Mouse (Mus musculus): ENCODE data around the gene Gpr27. TPM values are rescaled to one million over a fixed set of nuclear protein-coding genes. Genes with fewer than 3 reads are reported as not detected.

Gene Gpr27
- polyA plus RNA-seq, 1 experiment = 10.0 TPM

DNA sequence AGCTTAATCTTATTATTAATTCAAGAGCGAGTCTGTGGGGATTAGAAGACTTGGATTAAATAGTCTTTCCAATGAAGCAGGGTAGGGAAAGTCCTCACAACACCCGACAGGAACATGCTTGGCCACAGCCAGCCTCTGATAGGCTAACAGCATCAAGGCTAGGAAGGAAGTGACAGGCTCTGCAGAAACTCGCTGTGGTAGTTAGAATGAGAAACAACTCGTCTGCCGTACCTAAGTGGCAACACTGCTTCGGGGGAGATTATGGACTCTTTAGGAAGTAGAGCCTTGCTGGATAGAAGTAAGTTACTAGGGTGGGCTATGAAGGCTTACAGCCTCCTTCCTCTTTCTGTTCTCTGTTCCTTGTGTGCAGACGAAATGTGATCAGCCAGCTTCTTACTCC, 37.0 kb upstream of the Gpr27 start:
- H3K27ac ChIP-seq (ENCODE audit: insufficient read depth, low read length) = no peak overlapping the region
- TF ChIP-seq CTCF (IDR thresholded peaks at IDR 0.05; ENCODE audit: borderline replicate concordance, insufficient read depth, low read depth, low read length) (no peak), POLR2A (IDR thresholded peaks at IDR 0.05; ENCODE audit: borderline replicate concordance, insufficient read depth, low read length) (no peak)
- H3K4me3 ChIP-seq (replicated peaks; ENCODE audit: insufficient read depth, low read depth, low read length) = no peak overlapping the region
- peaks cover 13% of the 10 kb centered on the region for H3K4me1 ChIP-seq (ENCODE audit: control insufficient read depth, insufficient read depth, low read length)
- no peak for DNase-seq
- no peaks in the 10 kb centered on the region for H3K27me3 ChIP-seq (ENCODE audit: control insufficient read depth, insufficient read depth, low read length)
- WGBS = 75% methylated on average over 7 of the region's 7 CpGs

DNA sequence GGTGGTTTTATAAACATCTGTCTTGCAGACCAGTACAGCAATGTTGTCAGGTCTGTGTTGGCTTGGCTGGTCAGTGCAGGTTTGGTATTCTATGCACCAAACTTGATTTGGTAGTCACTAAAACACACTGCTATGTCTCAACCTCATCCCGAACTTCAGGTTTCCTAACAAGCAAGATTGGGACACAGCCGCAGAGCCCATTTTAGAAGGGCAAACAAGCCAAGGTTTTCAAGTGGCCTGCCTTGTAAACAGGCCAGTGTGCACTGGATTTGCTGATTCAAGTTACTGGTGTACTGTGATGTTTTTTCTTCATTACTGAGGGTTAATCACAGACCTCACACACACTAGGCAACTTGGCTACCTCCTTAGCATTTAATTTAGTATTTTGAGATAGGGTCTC, 36.4 kb upstream of the Gpr27 start:
- 96% methylated on average over 2 of the region's 2 CpGs for WGBS
- DNase-seq = no peak
- H3K4me1 ChIP-seq (ENCODE audit: control insufficient read depth, insufficient read depth, low read length) = peaks cover 13% of the 10 kb centered on the region
- TF ChIP-seq CTCF (IDR thresholded peaks at IDR 0.05; ENCODE audit: borderline replicate concordance, insufficient read depth, low read depth, low read length) (no peak), POLR2A (IDR thresholded peaks at IDR 0.05; ENCODE audit: borderline replicate concordance, insufficient read depth, low read length) (no peak)
- H3K4me3 ChIP-seq (replicated peaks; ENCODE audit: insufficient read depth, low read depth, low read length) = no peak overlapping the region
- no peaks in the 10 kb centered on the region for H3K27me3 ChIP-seq (ENCODE audit: control insufficient read depth, insufficient read depth, low read length)
- H3K27ac ChIP-seq (ENCODE audit: insufficient read depth, low read length) = no peak overlapping the region

DNA sequence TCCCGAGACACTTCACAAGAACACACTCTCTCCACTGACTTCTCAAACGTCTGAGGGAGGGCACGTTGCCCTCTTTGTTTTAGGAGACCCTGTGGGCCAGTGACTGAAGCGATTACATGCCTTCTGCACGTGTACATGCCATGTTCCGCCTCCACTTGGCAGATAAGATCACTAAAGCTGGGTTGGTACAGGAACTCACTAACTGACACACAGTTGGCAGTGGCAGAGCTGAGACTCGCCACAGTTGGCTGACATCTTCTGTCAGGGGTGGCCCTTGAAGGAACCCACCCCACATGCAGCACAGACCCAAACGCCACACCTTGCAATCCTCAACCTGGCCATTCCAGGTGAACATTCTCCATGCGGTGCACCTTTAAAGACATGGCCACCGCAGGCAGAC, 33.9 kb upstream of the Gpr27 start:
- TF ChIP-seq CTCF (IDR thresholded peaks at IDR 0.05; ENCODE audit: borderline replicate concordance, insufficient read depth, low read depth, low read length) (no peak), POLR2A (IDR thresholded peaks at IDR 0.05; ENCODE audit: borderline replicate concordance, insufficient read depth, low read length) (no peak)
- Histone ChIP-seq H3K27me3 (ENCODE audit: control insufficient read depth, insufficient read depth, low read length) (no peaks in the 10 kb centered on the region), H3K4me1 (ENCODE audit: control insufficient read depth, insufficient read depth, low read length) (peaks cover 11% of the 10 kb centered on the region), H3K27ac (ENCODE audit: insufficient read depth, low read length) (no peak overlapping the region), H3K4me3 (replicated peaks; ENCODE audit: insufficient read depth, low read depth, low read length) (no peak overlapping the region)
- 54% methylated on average over 10 of the region's 10 CpGs for WGBS
- DNase-seq = no peak

DNA sequence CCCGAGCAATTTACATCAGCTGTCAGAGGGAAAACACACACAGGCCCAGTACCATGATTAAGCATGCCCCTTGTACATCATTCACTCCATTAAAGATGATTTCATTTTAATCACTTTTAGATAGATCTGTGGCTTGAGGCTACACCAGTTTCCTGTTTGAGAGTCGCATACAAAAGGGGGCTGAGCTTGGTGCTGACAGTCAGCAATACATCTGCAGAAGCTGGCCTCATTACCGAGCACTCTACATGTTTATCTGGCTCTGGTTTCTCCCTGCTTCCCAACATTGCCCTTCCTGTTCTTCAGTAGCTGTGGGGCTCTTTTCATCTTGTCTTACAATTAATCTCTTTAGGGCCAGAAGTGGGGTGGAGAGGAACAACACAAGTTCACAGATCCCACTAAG, 32.0 kb upstream of the Gpr27 start:
- TF ChIP-seq POLR2A (IDR thresholded peaks at IDR 0.05; ENCODE audit: borderline replicate concordance, insufficient read depth, low read length) (no peak), CTCF (IDR thresholded peaks at IDR 0.05; ENCODE audit: borderline replicate concordance, insufficient read depth, low read depth, low read length) (no peak)
- Histone ChIP-seq H3K27ac (ENCODE audit: insufficient read depth, low read length) (no peak overlapping the region), H3K27me3 (ENCODE audit: control insufficient read depth, insufficient read depth, low read length) (no peaks in the 10 kb centered on the region), H3K4me3 (replicated peaks; ENCODE audit: insufficient read depth, low read depth, low read length) (no peak overlapping the region), H3K4me1 (ENCODE audit: control insufficient read depth, insufficient read depth, low read length) (peaks cover 17% of the 10 kb centered on the region)
- no peak for DNase-seq
- 69% methylated on average over 3 of the region's 3 CpGs for WGBS

DNA sequence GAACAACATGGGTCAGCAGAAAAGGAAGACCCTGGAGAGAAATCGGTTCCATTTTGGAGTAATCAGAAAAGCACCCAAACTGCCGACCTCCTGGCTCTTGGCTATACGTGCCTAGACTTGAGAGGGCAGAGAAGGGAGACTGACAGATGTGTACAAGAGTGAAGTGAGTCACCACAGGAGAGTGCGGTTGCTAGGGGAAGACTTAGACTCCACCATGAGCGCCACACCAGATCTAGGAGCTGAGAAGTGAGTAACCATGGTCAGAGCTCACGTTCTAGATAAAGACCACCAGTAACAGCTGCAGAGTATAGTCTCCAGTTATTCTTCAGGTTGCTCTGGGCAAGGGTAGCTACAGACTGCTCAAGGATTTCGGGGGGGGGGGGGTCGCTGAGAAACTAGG, 29.2 kb upstream of the Gpr27 start:
- peaks cover 27% of the 10 kb centered on the region for H3K4me1 ChIP-seq (ENCODE audit: control insufficient read depth, insufficient read depth, low read length)
- TF ChIP-seq CTCF (IDR thresholded peaks at IDR 0.05; ENCODE audit: borderline replicate concordance, insufficient read depth, low read depth, low read length) (no peak), POLR2A (IDR thresholded peaks at IDR 0.05; ENCODE audit: borderline replicate concordance, insufficient read depth, low read length) (no peak)
- no peak overlapping the region for H3K27ac ChIP-seq (ENCODE audit: insufficient read depth, low read length)
- H3K27me3 ChIP-seq (ENCODE audit: control insufficient read depth, insufficient read depth, low read length) = no peaks in the 10 kb centered on the region
- no peak for DNase-seq
- no peak overlapping the region for H3K4me3 ChIP-seq (replicated peaks; ENCODE audit: insufficient read depth, low read depth, low read length)
- 73% methylated on average over 8 of the region's 8 CpGs for WGBS

DNA sequence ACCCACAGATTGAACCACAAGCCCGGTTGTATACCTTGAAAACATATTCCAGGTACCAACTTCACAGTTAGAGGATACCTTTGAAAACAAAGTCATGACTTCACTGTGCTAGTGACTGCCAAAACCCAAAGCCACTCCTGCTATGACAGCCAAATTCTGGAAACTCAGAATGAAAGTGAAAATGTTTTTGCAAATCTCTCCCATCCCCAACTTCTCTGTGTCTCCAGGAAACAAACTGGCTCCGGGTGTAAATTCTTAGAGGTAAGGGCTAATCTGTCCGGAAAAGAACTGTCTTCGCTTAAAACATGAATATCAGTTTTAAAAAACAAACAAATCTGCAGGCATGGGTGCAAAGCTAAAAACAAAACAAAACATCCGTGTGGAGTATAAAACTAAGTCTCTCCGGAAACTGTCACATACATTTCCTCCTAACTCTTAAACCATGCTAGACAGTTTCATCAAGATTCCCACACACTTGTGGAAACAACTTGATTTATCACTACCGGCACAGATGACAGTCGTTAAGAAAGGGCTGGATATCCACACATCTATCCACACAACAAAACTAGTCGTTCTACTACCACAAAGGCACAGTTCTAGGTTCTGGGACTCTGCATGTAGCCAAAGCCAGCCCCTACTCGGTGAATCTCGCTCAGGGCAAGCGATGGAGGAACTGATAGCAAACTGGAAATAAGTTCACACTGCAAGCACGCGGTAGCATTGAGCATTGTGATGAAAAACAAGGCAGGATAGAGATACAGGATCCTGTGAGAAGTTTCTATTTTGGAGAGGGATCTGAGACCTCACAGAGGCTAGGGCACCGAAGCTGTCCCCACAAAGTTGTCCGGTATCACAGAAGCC, 26.8 kb upstream of the Gpr27 start:
- Histone ChIP-seq H3K27ac (ENCODE audit: insufficient read depth, low read length) (peak overlapping the region; percentile 91), H3K4me3 (replicated peaks; ENCODE audit: insufficient read depth, low read depth, low read length) (peak overlapping the region; percentile 87), H3K27me3 (ENCODE audit: control insufficient read depth, insufficient read depth, low read length) (no peaks in the 10 kb centered on the region), H3K4me1 (ENCODE audit: control insufficient read depth, insufficient read depth, low read length) (peaks cover 28% of the 10 kb centered on the region)
- 19% methylated on average over 16 of the region's 16 CpGs for WGBS
- no peak for TF ChIP-seq CTCF (IDR thresholded peaks at IDR 0.05; ENCODE audit: borderline replicate concordance, insufficient read depth, low read depth, low read length)
- TF ChIP-seq POLR2A (IDR thresholded peaks at IDR 0.05; ENCODE audit: borderline replicate concordance, insufficient read depth, low read length) = no peak
- DNase-seq = no peak

DNA sequence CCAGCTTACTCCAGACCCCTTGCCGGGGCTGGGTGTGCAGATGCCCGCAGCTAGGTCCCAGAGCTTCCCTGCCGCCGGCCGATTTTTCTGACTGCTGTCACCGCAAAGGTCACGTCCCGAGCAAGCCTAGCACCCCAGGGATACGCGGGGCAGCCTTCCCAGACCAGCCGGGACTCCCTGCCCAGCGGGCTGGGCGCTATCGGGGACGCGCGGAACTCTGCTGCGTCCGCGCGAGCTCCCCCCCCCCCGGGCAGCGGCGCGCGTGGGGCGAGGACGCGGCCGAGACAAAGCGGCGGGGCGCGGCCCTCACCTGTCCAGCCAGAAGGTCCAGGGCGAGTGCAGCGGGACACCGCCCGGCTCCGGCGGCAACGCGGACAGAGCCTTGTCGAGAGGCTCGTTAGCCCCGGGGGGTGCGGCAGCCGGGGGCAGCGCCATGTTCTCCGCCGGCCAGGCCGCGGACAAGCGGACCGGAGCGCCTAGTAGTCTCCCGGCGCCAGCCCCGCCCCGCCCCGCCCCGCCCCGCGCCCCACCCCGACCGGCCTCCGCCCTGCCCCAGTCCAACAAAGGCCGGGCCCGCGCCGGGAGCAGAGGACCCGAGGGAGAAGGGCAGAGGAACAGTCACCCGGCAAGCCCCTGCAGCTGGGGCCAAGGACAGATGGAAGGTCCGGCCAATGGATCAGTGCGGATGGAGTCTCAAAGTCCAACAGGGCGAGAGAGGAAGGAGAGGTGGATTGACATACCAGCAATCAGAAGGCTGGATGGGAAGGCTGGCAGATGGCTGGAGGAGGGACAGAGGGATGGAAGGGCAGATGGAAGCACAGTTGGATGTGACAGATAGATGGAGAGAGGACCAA, 25.9 kb upstream of the Gpr27 start, which contains the start of the genes Eif4e3 and Gm20696:
Gene Eif4e3 (minus strand): TSS at position 454 of the 854 bp plus-strand sequence.
Gene Gm20696 (minus strand): TSS at position 480 of the 854 bp plus-strand sequence.
- peak; percentile 3; the same call in 1 of the 2 replicates for TF ChIP-seq CTCF (IDR thresholded peaks at IDR 0.05; ENCODE audit: borderline replicate concordance, insufficient read depth, low read depth, low read length)
- TF ChIP-seq POLR2A (IDR thresholded peaks at IDR 0.05; ENCODE audit: borderline replicate concordance, insufficient read depth, low read length) = peak; percentile 70; the same call in 1 of the 2 replicates
- Histone ChIP-seq H3K27me3 (ENCODE audit: control insufficient read depth, insufficient read depth, low read length) (no peaks in the 10 kb centered on the region), H3K4me3 (replicated peaks; ENCODE audit: insufficient read depth, low read depth, low read length) (peak within 1 kb of the TSS; percentile 87), H3K4me1 (ENCODE audit: control insufficient read depth, insufficient read depth, low read length) (peaks cover 28% of the 10 kb centered on the region), H3K27ac (ENCODE audit: insufficient read depth, low read length) (peak within 1 kb of the TSS; percentile 94)
- 1% methylated on average over 72 of the region's 75 CpGs for WGBS
- peak; percentile 93 to 95 for DNase-seq
